Mouse (Mus musculus): ENCODE measurements around the gene Gna12. TPM values are rescaled to one million over a fixed set of nuclear protein-coding genes. Genes with fewer than 3 reads are reported as not detected.

Gene Gna12
- polyA plus RNA-seq, 1 experiment = 34.8 TPM

GRCm38 (mm10) chr5:140827413-140827812 is 2.8 kb downstream of the Gna12 start:
- Histone ChIP-seq H3K27ac (ENCODE audit: insufficient read depth, low read depth, low read length) (no peak overlapping the region), H3K4me1 (ENCODE audit: control insufficient read depth, insufficient read depth, insufficient read length, low read length) (peaks cover 7% of the 10 kb centered on the region; the same call in 1 of the 2 replicates), H3K27me3 (ENCODE audit: control insufficient read depth, insufficient read depth, low read length) (no peaks in the 10 kb centered on the region), H3K4me3 (ENCODE audit: low read depth, low read length) (no peak overlapping the region), H3K36me3 (ENCODE audit: control insufficient read depth, insufficient read depth, low read length) (no peaks in the 10 kb centered on the region)
- WGBS = 57% methylated on average over 2 of the region's 2 CpGs
- no peak for TF ChIP-seq CTCF (IDR thresholded peaks at IDR 0.05; ENCODE audit: extremely low read depth, insufficient read length, insufficient replicate concordance, low read depth, low read length)
- TF ChIP-seq POLR2A (IDR thresholded peaks at IDR 0.05; ENCODE audit: low read depth, low read length) = no peak

- no peak for TF ChIP-seq CTCF (IDR thresholded peaks at IDR 0.05; ENCODE audit: extremely low read depth, insufficient read length, insufficient replicate concordance, low read depth, low read length)
- no peak for TF ChIP-seq POLR2A (IDR thresholded peaks at IDR 0.05; ENCODE audit: low read depth, low read length)
- H3K36me3 ChIP-seq (ENCODE audit: control insufficient read depth, insufficient read depth, low read length) = no peaks in the 10 kb centered on the region
- H3K4me1 ChIP-seq (ENCODE audit: control insufficient read depth, insufficient read depth, insufficient read length, low read length) = peaks cover 7% of the 10 kb centered on the region; the same call in 1 of the 2 replicates
- no peak overlapping the region for H3K4me3 ChIP-seq (ENCODE audit: low read depth, low read length)
- H3K27ac ChIP-seq (ENCODE audit: insufficient read depth, low read depth, low read length) = no peak overlapping the region
- H3K27me3 ChIP-seq (ENCODE audit: control insufficient read depth, insufficient read depth, low read length) = no peaks in the 10 kb centered on the region
- WGBS = 83% methylated on average over 1 of the region's 1 CpGs
Measured at GRCm38 (mm10) chr5:140826796-140827195, 3.4 kb downstream of the Gna12 start.

GRCm38 (mm10) chr5:140826118-140826517 is 4.1 kb downstream of the Gna12 start:
- Histone ChIP-seq H3K4me1 (ENCODE audit: control insufficient read depth, insufficient read depth, insufficient read length, low read length) (peaks cover 7% of the 10 kb centered on the region; the same call in 1 of the 2 replicates), H3K27ac (ENCODE audit: insufficient read depth, low read depth, low read length) (no peak overlapping the region), H3K27me3 (ENCODE audit: control insufficient read depth, insufficient read depth, low read length) (no peaks in the 10 kb centered on the region), H3K36me3 (ENCODE audit: control insufficient read depth, insufficient read depth, low read length) (no peaks in the 10 kb centered on the region), H3K4me3 (ENCODE audit: low read depth, low read length) (no peak overlapping the region)
- TF ChIP-seq POLR2A (IDR thresholded peaks at IDR 0.05; ENCODE audit: low read depth, low read length) = no peak
- no peak for TF ChIP-seq CTCF (IDR thresholded peaks at IDR 0.05; ENCODE audit: extremely low read depth, insufficient read length, insufficient replicate concordance, low read depth, low read length)
- 98% methylated on average over 1 of the region's 1 CpGs for WGBS

GRCm38 (mm10) chr5:140824126-140824525 is 6.1 kb downstream of the Gna12 start:
- Histone ChIP-seq H3K27ac (ENCODE audit: insufficient read depth, low read depth, low read length) (no peak overlapping the region), H3K4me3 (ENCODE audit: low read depth, low read length) (no peak overlapping the region), H3K27me3 (ENCODE audit: control insufficient read depth, insufficient read depth, low read length) (no peaks in the 10 kb centered on the region), H3K36me3 (ENCODE audit: control insufficient read depth, insufficient read depth, low read length) (no peaks in the 10 kb centered on the region), H3K4me1 (ENCODE audit: control insufficient read depth, insufficient read depth, insufficient read length, low read length) (peaks cover 4% of the 10 kb centered on the region; the same call in 1 of the 2 replicates)
- TF ChIP-seq POLR2A (IDR thresholded peaks at IDR 0.05; ENCODE audit: low read depth, low read length) (no peak), CTCF (IDR thresholded peaks at IDR 0.05; ENCODE audit: extremely low read depth, insufficient read length, insufficient replicate concordance, low read depth, low read length) (no peak)
- 69% methylated on average over 7 of the region's 7 CpGs for WGBS

GRCm38 (mm10) chr5:140823386-140823785 is 6.8 kb downstream of the Gna12 start:
- no peak for TF ChIP-seq CTCF (IDR thresholded peaks at IDR 0.05; ENCODE audit: extremely low read depth, insufficient read length, insufficient replicate concordance, low read depth, low read length)
- TF ChIP-seq POLR2A (IDR thresholded peaks at IDR 0.05; ENCODE audit: low read depth, low read length) = no peak
- WGBS = 90% methylated on average over 2 of the region's 2 CpGs
- Histone ChIP-seq H3K4me3 (ENCODE audit: low read depth, low read length) (no peak overlapping the region), H3K36me3 (ENCODE audit: control insufficient read depth, insufficient read depth, low read length) (no peaks in the 10 kb centered on the region), H3K4me1 (ENCODE audit: control insufficient read depth, insufficient read depth, insufficient read length, low read length) (peaks cover 7% of the 10 kb centered on the region; the same call in 1 of the 2 replicates), H3K27ac (ENCODE audit: insufficient read depth, low read depth, low read length) (no peak overlapping the region), H3K27me3 (ENCODE audit: control insufficient read depth, insufficient read depth, low read length) (no peaks in the 10 kb centered on the region)

GRCm38 (mm10) chr5:140821951-140822350 is 8.3 kb downstream of the Gna12 start:
- Histone ChIP-seq H3K27ac (ENCODE audit: insufficient read depth, low read depth, low read length) (no peak overlapping the region), H3K4me1 (ENCODE audit: control insufficient read depth, insufficient read depth, insufficient read length, low read length) (peaks cover 11% of the 10 kb centered on the region; the same call in 1 of the 2 replicates)
- 87% methylated on average over 4 of the region's 4 CpGs for WGBS

GRCm38 (mm10) chr5:140820539-140820938 is 9.7 kb downstream of the Gna12 start:
- H3K27ac ChIP-seq (ENCODE audit: insufficient read depth, low read depth, low read length) = no peak overlapping the region
- H3K36me3 ChIP-seq (ENCODE audit: control insufficient read depth, insufficient read depth, low read length) = no peaks in the 10 kb centered on the region
- H3K4me3 ChIP-seq (ENCODE audit: low read depth, low read length) = no peak overlapping the region
- no peaks in the 10 kb centered on the region for H3K27me3 ChIP-seq (ENCODE audit: control insufficient read depth, insufficient read depth, low read length)
- 93% methylated on average over 4 of the region's 4 CpGs for WGBS
- H3K4me1 ChIP-seq (ENCODE audit: control insufficient read depth, insufficient read depth, insufficient read length, low read length) = peaks cover 12% of the 10 kb centered on the region; the same call in 1 of the 2 replicates
- TF ChIP-seq CTCF (IDR thresholded peaks at IDR 0.05; ENCODE audit: extremely low read depth, insufficient read length, insufficient replicate concordance, low read depth, low read length) = no peak
- TF ChIP-seq POLR2A (IDR thresholded peaks at IDR 0.05; ENCODE audit: low read depth, low read length) = no peak

More at GRCm38 (mm10) chr5:140821951-140822350, 8.3 kb downstream of the Gna12 start:
- Histone ChIP-seq H3K27me3 (ENCODE audit: control insufficient read depth, insufficient read depth, low read length) (no peaks in the 10 kb centered on the region), H3K4me3 (ENCODE audit: low read depth, low read length) (no peak overlapping the region), H3K36me3 (ENCODE audit: control insufficient read depth, insufficient read depth, low read length) (no peaks in the 10 kb centered on the region)
- TF ChIP-seq CTCF (IDR thresholded peaks at IDR 0.05; ENCODE audit: extremely low read depth, insufficient read length, insufficient replicate concordance, low read depth, low read length) (no peak), POLR2A (IDR thresholded peaks at IDR 0.05; ENCODE audit: low read depth, low read length) (no peak)
